Mouse (Mus musculus): ENCODE results near the gene Npm3.

Npm3 gene

DNA sequence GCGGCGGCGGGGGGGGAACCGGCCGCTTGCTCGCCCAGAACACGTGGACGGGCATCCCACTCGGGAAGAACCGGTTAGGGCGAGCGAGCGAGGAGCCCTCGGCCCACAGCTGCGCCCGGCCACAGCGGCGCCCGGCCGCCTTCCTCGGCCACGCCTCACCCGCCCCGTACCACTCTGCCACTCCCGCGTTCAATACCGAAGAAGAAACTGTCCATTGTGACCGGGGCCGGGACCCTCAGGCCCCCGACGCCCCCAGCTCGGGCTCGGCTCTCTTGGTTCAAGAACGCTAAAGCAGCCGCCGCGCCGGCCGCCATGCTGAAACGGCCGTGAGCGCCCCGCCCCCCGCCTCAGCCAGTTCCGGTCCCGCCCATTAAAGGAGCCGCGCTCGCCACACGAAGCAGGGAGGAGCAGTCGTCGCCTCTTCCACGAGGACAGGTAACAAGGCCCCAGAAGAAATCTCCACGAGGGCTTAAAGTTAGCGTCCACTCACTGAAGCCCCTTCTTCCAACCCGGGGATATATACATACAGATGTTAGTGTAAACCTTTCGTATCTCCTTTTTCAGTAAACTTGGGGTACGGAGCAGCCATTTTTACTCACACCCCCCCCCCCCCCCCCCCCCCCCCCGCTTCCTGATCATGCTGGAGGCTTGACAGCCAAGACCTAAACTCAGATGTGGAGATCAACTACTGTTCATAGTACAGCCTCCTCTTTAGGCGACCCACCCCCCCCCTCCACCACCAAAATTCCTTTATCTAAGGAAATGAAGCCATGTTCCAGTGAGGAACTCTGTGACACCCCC lies at the start of gene Npm3:
Gene Npm3, minus strand, starts transcription at position 349 of the 801 bp plus-strand sequence.
- peak; percentile 82 for DNase-seq (ENCODE audit: low spot score)

DNA sequence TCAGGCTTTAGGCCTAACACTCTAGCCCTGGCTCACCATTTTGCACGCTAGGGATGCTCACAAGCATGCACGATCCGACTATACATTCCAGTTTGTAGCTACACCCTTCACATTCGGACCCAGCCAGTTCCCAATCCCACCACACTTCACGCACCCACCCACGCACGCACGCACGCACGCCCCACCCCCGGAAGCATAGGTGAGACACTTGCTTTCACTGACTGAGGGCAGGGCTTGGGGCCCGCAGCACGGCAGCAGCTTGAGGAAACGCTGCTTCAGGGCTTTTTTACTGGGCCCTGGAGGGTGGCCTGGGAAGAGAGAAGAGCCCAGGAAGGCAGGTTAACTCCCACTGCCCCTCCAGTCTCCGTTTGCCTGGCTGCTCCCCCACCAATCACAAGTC lies 47.5 kb upstream of the Npm3 start:
- no peak for DNase-seq (ENCODE audit: low spot score)

DNA sequence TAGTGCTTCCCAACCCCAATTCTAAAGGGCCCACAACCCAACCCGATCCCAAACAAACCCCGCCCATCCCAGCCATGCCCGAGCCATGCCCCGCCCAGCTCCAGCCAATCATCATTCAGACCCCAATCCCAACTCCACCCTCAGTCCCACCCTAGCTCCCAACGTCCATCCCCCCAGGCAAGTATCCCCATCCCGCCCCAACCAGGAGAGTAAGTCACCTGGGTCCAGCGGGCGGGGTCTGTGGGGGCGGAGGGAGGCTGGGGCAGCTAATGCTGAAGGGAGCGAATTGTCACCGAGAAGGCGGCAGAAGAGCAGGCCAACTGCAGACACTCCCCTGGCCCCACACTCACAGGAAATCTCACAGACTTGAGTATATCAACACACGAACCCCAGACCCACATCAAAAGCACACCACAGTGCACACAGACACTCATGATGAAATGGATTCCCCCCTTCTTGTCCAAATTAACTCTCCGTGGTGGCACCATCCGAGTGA lies 46.7 kb upstream of the Npm3 start:
- DNase-seq (ENCODE audit: low spot score) = peak; percentile 63

DNA sequence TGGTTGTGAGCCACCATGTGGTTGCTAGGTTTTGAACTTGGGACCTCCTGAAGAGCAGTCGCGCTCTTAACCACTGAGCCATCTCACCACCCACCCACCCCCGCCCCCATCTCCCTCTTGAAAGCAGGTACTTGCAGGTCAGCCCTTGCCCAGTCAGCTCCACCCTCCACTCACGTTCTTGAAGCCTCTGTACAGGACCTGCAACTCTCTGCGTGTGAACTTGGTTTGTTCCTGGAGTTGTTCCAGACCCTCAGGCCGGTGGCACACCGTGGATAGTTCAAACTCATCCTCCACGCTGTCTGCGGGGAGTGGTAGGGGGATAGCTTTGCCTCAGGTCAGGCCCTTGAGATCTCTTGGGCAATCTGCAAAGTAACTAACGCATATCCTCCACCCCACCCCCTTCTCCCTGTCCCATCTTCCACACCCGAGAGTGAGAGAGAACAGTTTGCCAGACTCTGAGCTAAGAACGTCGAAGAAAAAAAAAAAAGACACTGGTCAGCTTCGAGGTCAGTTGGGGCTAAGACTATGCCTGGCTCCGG lies 46.1 kb upstream of the Npm3 start:
- no peak for DNase-seq (ENCODE audit: low spot score)

DNA sequence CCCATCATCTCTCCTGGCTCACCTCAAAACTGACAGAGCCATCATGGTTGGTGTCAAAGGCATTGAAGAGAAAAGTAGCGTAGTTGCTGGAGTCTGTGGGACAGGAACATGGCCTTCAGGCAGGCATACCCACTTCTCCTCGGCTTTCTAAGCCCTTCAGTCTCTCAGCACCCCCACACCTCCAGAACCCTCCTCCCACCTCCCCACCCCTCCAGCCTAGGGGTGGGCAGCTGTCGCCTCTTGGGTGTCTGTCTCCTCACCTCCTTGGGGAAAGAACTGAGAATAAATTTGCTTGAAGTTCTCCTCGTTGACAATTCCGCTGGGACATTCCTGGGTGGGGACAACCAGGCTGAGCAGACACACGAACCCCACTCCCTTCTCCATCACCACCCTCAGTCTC lies 45.3 kb upstream of the Npm3 start:
- DNase-seq (ENCODE audit: low spot score) = no peak

DNA sequence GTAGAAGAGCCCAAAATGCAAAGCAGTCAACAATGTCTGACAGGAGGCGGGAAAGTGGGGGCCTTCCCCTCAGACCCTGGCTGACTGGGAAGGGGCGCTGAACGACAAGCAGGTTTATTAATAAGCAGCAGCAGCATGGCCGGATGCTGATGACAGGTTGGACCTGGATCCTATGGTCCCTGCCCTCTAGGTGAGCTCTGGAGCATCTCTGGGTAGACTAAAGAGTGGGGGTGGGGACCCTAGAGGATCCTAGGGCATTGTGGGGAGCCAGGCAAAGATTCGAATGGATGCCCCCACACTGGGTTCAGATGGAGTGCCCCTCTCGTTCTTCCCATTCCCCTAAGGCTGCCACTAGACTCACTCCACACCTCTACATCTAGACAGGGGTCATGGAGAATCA lies 43.0 kb upstream of the Npm3 start:
- no peak for DNase-seq (ENCODE audit: low spot score)

DNA sequence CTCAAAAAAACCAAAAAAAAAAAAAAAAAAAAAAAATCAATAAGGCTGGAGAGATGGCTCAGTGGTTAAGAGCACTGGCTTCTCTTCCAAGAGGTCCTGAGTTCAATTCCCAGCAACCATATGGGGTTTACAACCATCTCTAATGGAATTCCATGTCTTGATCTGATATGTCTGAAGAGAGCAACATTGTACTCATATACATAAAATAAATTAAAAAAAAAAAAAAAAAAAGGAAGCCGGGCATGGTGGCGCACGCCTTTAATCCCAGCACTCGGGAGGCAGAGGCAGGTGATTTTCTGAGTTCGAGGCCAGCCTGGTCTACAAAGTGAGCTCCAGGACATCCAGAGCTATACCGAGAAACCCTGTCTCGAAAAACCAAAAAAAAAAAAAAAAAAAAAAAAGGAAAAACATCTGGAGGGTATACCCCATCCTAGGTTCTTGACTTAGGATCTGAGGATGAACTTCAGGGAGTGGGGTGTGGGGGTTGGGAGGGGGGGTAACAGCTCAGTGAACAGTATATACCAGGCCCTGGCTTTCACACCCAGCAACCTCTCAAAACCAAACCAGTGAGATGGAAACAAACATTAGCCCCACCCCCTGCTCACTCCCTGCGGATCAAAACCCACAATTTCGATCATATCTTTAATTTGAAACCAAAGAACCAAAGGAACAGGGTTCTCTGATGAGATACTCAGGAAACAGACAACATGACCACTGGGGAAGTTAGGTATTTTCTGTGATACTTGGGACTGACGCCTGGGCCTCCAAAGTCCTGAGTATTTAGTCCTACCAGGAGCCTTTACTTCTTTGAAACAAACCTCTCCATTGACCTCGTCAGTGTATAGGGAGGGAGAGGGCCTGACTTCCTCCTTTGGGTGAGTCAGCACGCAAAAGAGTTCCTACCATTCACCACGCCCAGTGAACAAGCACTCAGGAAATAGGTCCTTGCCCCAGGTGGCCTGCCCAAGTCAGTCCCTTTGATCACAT lies 40.8 kb upstream of the Npm3 start:
- no peak for DNase-seq (ENCODE audit: low spot score)

DNA sequence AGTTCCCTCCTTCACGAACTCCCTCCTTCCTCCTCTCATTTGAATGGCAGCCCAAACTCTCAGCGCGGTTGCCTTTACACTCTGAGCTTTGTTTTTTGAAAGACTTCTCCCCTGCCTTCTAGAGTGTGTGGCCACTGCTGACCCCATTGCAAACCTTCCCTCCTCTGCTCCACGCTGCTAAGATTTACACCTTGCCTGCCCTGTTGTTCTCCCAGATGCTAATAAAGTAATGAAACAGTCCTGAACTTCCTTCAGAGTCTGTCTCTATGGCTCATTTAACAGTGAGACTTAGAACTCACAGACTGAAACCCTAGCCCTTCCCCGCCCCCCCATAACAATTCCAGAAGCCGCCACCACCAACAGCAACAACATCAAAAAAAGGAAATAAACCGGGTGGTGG lies 40.0 kb upstream of the Npm3 start:
- DNase-seq (ENCODE audit: low spot score) = no peak

DNA sequence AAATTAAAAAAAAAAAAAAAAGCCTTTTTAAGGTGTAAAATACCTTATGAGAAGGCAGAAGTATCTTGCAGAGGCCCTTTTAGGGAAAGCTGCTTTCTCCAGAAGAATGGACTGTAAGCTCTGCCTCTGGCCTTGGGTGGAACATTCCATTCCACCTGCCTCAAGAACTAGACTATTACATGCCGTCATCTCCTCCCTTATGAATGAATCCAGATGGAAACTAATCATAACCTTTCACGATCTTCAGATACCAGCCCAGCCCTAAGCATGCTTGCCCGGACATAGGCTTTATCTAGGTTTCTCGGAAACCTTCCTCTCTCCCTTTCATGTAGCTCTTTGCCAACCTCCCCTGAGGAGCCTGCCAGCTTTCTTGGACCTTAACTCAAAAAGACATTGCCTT lies 38.9 kb upstream of the Npm3 start:
- no peak for DNase-seq (ENCODE audit: low spot score)

DNA sequence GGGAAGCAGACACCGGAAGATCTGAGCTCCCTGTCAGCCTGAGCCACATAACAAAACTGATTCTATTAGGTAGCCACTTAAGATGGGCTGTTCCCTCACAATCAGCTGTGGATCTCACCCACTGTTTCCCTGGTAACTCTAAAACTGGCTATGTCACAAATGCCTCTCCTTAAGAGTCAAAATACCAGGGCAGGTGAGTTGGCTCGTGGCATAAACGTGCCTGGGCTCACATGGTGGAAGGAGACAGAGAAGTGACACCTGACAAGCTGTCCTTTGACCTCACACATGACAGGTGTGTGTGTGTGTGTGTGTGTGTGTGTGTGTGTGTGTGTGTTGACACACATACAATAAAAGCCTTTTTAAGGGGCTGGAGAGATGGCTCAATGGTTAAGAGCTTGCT lies 38.1 kb upstream of the Npm3 start:
- DNase-seq (ENCODE audit: low spot score) = no peak

DNA sequence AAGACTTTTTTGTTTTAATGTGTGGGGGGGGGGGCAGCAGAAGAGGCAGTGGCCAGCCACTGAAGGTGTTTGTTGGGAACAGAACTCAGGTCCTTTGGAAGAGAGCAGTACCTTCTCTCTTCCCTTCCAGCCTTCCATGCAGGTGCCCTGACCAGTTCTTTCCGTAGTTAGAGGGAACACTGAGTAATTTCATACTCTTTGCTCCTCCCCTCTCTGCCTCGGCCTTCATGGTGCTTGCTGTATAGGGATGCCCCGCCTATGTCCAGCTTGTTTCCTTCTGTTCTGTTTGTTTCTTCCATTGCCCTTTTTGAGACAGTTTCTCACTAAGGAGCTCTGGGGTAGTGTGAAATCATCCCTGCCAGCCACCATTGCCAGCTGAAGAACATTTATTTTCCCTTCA lies 36.1 kb upstream of the Npm3 start:
- DNase-seq (ENCODE audit: low spot score) = no peak

DNA sequence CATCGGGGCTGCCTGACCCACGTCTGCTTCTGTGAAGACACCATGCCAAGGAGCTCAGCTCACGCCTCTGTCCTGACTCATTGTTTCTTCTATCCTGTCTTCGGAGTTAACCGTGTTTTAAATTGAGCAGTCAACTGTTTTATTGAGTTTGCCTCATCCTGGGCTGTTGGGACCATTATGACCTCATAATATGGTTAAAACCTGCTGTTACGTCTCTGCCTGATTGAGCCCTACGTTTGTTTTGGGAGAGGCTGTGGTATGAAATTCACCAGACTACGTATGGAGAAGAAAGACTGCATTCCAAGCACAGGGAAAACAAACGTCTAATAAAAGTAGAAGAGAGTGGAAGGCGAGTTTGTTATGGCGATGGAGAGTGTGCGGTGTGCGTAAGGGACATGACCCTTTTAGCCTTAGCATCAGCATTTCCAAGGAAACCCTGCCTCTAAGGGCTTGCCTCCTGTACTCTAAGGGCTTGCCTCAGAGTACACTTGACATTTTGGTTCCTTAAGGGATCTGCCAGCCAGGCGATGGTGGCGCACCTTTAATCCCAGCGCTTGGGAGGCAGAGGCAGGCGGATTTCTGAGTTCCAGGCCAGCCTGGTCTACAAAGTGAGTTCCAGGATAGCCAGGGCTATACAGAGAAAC lies 34.7 kb upstream of the Npm3 start:
- peak; percentile 15 for DNase-seq (ENCODE audit: low spot score)

DNA sequence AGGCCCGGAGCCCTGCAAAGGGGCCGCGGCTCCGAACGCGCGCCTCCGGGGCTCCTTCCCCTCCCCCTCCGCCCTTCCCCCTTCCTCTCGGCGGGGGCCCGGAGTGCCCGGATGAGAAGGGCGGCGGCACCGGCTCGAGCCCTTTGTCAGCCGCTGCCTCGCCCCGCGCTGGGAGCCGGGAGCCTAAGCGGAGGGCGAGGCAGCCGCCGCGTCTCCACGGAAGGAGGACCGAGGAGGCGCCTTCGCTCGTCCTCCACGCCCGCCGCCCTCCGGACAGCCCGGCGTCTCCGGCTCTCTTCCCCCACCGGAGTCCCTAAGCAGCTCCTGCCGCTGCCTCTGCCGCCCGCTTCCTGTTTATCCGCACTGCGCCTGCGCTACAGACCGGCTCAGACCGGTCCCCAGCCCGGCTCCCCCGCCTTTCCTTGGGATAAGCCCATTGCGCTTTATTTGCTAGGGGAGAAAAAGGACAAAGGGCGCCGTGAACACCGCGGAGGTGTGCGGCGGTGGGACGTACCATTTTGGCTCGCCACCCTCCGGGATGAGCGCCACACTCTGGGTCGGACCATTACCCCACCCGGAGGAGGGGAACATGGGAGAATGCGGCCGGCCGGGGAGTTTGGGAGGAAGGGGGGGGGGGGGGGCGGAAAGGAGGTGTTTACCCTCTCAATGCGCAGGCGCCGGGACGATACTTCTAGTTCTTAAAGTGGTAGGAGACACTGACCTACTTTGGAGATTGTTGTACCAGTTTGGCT lies 34.0 kb upstream of the Npm3 start, which contains the start of gene Mgea5:
Gene Mgea5, minus strand, starts transcription at position 657 of the 752 bp plus-strand sequence.
- DNase-seq (ENCODE audit: low spot score) = peak; percentile 99

DNA sequence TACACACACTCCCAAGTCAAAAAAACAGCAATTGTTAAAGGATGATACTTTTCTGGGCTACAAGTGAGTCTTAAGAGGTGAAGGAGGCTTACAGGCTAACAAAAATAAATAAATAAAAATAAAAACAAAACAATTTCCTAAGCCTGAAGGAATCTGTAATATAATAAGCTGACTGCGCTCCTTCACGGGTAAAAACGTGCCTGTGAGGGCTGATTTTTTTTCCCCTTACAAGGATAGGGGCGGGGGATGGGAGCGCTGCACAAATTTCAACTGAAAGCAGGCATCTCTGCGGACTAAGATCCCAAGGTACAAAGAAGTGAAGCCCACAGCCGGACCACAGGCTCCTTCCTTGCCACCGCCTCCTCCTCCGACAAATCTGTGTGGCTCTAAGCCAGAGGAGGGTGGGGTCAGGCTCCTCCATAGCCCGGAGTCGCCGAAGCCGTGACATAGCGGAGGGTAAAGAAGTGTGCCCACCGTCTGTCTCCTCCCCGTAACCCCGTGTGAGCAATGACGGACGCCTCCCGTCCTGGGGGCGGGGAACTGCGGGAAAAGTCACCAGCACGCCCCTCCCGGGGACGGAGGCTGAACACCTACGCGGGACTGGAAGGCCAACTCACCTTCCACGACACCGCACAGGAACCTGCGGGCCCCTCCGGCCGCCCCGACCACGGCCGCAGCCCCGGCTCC lies 33.1 kb upstream of the Npm3 start:
- peak; percentile 80 for DNase-seq (ENCODE audit: low spot score)

DNA sequence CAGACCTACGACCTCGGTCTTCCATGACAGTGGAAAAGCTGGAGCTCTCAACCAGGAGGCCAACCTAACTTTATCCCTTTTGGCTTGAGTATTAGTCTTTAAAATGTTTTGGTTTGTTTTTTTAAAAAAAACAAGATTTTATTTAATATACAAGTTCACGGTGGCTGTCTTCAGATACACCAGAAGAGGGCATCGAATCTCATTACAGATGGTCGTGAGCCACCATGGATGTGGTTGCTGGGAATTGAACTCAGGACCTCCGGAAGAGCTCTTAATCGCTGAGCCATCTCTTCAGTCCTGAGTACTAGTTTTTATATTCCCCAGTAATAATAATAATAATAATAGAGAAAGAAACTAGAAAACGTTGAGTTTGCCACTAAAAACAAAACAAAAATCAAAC lies 32.3 kb upstream of the Npm3 start:
- DNase-seq (ENCODE audit: low spot score) = no peak

DNA sequence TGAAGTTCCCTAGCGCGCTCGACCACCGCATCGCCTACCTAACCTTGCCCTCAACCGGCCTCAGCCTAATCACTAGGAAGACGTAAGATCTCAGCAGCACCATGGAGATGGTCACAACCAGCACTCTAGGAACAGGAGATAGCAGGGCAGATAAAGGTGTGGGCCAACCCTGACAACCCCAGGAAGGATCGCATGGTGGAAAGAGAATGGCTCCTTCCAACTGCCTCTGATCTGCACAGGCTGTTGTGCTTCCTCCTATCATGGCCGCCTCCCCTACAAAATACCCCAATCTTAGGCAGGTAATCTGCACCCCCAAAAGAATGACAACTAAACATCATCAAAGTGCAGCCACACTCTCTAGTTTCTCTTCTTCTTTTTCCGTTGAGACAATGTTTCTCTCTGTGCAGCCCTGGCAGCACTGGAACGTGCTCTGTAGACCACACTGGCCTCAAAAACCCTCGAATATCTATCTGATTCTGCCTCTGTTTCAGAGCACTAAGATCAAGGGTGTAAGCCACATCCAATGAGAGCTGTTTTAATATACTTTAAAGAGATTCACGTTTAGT lies 31.0 kb upstream of the Npm3 start:
- no peak for DNase-seq (ENCODE audit: low spot score)

DNA sequence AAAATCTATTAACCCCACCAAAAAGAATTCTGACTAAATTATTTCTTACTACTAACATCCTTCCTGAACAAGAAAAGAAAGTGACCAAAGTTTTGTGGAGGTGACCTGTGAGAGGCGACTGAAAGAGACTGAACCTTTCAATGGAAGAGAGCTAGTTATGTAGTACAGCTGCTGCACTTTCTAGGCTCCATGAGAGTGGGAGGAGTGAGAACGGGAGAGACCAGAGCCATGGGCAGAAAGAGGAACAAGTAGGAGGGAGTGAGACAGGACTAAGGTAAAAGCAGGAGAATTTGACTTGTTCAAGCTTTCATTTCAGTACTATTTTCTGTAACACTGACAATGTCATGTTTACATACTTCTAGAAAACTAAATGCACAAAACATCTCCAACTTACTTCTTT lies 26.1 kb upstream of the Npm3 start:
- no peak for DNase-seq (ENCODE audit: low spot score)

DNA sequence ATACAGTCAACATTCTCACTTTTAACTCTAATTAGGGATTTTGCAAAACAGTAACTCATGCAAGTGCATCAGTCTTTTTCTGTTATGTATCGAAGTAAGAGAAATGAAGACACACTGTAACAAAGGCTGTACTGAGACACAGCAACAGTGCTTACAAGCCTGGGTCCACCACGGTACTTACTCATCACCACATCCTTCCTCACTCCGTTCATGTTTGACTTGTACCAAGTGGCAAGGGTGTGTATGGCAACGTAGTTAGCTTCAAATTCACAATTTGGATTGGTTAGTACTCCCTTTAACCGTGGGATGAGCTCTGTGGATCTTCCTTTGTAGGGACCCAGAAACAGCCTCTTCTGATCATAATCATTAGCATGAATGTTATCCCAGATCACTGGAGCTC lies 22.1 kb upstream of the Npm3 start:
- DNase-seq (ENCODE audit: low spot score) = no peak

DNA sequence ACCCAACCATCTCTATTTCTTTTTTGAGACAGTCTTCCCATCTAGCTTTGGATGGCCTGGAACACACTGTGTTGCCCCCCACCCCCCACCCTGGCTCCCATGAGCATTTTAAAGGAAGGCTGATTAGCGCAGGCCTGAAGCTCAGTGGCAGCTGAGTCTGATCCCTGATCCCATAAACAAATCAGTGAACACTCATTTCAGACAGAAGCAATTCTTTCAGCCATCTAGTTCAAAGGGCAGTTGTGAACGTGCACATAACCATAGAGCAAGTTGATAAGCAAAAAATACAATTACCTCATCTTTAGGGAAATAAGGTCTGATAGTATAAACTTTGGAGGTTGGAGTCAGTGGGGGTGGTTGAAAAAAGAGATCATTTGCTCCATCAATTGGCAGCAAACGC lies 11.4 kb upstream of the Npm3 start:
- no peak for DNase-seq (ENCODE audit: low spot score)

DNA sequence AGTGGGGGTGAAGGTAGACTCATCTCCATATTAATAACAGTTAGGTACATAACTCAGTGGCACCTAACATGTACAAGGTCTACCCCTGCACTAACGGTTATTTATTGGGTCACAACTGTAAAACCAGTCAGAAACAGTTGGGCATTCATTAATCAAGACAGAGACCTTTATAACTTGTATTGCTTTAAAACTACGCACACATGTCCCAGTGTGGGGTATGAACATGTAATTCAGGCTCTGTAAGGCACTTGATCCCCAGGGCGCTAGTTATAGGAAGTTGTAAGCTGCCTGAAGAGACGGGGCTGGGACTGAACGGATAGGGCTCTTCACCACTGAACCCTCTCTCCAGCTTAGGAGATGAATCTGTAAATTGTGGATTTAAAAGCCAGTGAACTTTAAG lies 9.3 kb upstream of the Npm3 start:
- DNase-seq (ENCODE audit: low spot score) = no peak
